Mouse (Mus musculus) gastrocnemius, postnatal 14 days (tissue): ENCODE results near the gene Arl5c. TPM values are rescaled to one million over a fixed set of nuclear protein-coding genes. Genes with fewer than 3 reads are reported as not detected.
A peak's percentile ranks its signal among the peaks of the same experiment; 100 is the strongest.

Source experiments
- DNase-seq: peaks from one replicate; pipeline ENCODE4 v3.0.0; 2021; ENCODE audit warnings: mixed read lengths
- intact Hi-C: fragments of 180-260 bp; cut with DNase I; formaldehyde crosslinking; loops from one replicate; pipeline ENCODE4 v1.15.1; 2025; ENCODE audit warnings: low total_unique reads
- long read RNA-seq, 2 experiments: library from polyadenylated mRNA; stranded (forward); transcript quantifications; one replicate each; pipeline ENCODE4 v2.0.0; 2021
- total RNA-seq, 2 experiments: library from RNA; stranded (reverse); gene quantifications; 2 replicates each; pipeline ENCODE4 v1.2.3; 2021

The Arl5c gene
- under 1 TPM; 0.64 to 0.75 TPM for total RNA-seq
- long read RNA-seq, experiment 1, result 0 reads
- long read RNA-seq, experiment 2, result 0 reads

DNA sequence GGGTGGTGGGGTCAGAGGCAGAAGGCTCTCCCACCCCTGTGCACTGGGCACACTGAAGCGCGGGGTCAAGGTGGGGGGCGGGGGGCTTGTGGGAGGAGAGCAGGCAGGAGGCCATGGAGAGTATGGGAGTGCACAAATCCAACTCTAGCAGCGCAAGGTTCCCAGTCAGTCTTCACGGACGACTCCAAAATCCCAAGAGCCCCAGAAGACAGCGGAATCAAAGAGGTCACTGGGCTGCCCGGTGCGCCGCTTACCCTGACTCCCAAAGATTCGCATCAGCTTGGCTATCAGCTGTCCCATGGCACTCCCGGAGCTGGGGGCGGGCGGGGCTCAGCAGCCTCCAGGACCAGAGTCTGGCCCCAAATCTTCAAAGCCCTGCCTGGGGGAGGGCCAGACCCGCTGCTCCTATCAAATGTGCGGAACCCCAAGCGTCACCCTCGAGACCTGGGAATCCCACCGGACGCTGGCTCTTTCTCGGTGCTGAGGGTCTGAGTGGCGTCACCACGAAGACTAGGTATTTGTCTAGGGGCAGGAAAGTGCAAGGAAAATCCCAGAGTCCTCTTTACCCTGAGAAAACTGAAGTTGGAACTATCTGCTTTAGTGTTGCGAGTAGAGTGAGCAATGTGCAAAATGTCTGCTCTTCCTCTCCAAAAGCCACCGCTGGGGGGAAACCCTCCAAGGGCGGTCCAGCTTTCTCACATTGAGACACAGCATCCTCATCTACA lies at the start of gene Arl5c:
Arl5c (minus strand) TSS at position 618 of the 725 bp plus-strand sequence.
- DNase-seq, result peak; percentile 69
- intact Hi-C loops, result no loop called here

DNA sequence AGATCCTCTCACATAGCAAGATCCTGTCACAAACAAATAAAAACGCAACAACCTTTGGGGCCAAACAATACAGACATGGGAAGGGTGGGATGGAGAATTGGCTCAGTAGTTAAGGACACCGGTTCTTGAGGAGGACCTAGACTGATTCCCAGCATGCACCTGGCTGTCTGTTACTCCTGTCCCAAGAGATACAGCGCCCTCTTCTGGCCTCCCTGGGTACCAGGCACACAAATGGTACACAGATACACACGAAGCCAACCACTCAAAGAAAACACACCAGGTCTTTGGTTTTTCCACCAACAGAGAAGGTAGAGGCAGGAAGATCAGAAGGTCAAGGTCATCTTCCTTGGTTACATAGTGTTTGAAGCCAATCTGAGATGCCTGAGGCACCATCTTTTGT lies 49.6 kb upstream of the Arl5c start:
- no peak for DNase-seq
- intact Hi-C loops, result no loop called here

DNA sequence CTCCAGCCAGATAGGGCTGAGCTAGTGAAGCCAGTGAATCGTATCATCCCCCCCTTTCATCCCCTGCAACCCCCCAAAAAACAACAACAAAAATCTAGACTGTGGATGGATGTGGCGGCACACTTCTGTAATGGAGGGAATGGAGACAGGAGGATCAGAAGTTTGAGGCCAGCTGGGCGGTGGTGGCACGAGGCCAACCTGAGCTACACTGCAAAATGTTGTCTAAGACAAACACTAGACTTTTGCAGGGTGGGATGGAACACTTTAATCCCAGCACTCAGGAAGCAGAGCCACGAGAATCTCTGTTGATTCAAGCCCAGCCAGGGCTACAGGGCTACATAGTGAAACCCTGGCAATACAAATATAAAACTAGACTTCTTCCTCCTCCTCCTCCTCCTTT lies 48.1 kb upstream of the Arl5c start:
- intact Hi-C loops, result no loop called here
- DNase-seq, result no peak

DNA sequence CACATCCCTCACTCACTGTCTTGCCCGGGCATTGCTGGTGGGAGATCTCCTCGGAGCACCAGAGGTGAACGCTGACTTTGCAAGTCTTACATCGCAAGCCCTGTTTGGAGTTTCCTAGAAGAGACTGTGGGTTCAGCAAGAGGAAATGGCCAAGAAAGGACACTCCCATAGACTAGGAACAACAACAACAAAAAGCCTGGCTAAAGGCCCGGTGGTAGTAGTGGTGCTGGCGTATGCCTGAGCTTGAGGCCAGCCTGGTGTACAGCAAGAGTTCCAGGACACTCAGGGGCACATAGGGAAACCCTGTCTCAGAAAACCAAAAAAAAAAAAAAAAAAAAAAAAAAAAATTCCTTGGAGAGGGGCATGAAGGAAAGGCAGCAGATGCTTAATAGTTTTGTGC lies 46.8 kb upstream of the Arl5c start:
- intact Hi-C loops, result no loop called here
- no peak for DNase-seq

DNA sequence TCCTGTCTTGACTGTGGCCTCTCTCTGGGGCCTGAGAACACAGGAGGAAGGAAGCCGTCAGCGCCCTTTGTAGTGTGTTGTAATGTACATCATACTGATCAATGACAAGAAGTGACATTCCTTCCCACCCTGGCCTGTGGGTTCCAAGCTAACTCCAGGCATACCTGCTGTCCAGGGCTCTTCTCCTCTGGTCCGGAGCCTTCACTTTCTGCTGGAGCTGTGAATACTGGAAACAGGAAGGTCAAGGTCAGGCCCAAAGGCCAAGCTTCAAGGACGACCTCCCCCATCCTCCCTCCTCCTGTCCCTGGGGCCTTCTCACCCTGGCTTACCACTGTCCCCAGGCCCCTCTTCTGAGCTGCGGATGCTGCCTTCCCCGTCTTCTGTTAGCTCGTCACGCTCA lies 45.0 kb upstream of the Arl5c start:
- intact Hi-C loops, result no loop called here
- no peak for DNase-seq

DNA sequence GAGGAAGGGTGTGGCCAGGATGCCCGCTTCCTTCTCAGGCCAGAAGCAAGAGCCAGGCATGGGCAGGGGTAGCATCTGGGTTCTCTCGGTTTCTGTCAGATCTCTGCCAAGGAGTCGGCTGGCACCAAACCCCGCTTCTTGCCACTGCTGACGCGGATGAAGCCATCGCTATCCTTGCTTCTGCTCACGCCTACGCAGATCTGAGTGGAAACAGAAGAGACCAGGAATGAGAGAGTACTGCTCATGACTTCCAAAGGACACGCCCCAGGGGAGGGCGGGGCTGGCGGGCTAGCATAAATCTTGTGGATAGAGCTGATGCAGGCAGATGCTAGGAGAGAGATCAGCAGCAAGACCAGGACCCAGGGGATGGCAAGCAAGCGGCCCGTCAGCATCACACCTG lies 41.9 kb upstream of the Arl5c start:
- intact Hi-C loops, result loop anchor here (10.0 kb wide), 1 partner anchor 107 kb away; no protein-coding TSS in a partner anchor
- no peak for DNase-seq

DNA sequence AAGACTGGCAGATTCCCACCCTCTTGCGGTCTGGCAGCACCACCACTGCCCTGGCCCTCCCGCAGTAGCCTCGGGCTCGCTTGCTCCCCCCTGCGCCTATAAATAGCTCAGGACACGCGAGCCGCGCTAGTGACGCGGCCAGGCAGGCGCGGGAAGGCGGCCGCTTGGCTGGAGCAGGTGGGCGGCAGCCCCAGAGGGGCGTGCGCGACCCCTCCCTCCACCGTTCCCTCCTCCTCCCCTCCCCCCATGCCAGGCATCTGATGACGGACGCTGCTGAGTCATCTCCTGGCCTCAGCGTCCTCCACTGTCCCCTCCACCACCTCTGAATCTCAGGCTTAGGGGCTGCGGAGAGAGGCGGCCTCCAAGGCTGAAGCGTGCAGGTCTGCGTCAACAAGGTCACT lies 40.0 kb upstream of the Arl5c start:
- intact Hi-C loops, result loop anchor here (2.0 to 10.0 kb wide), 2 partner anchors 39 to 109 kb away; no protein-coding TSS in a partner anchor
- DNase-seq, result peak; percentile 54

DNA sequence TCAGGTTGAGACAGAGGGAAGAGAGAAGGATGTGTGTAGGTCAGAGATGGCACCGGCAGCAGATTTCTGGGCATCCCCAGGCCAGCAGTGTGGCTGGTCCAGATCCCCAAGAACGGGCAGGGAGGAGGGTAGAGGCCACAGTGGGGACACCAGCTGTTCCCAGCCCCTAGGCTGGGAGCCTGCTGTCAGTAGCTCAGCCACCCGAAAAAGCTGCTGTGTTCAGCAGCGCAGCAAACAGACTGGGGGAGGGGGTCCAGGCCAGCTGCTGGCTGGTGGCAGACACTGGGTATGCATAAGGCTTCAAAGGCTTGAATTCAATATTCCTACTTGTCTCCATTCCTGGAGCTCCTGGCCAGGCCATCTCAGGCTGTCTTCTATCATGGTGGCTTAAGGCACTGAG lies 38.9 kb upstream of the Arl5c start:
- no peak for DNase-seq
- intact Hi-C loops, result loop anchor here (2.0 to 10.0 kb wide), 2 partner anchors 40 to 110 kb away; no protein-coding TSS in a partner anchor

DNA sequence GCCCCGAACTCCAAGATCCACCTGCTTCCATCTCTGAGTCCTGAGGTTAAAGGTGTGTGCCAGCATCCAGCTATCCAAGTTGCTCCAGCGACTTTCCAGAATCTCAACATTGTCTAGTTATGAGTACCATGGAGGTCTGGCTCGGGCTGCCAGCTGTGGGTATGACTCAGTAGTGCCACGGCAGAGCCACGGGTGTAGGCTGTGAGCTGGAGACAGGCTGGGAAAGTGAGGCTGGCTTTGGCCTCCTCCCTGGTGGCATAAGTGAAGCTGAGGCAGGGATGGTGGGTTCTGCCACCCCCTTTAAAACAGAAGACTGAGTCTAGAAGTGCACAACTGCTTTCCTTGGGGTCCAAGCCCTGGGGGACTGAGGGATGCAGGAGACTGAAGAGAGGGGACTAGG lies 38.1 kb upstream of the Arl5c start:
- DNase-seq, result no peak
- intact Hi-C loops, result loop anchor here (2.0 to 10.0 kb wide), 2 partner anchors 41 to 111 kb away; no protein-coding TSS in a partner anchor

DNA sequence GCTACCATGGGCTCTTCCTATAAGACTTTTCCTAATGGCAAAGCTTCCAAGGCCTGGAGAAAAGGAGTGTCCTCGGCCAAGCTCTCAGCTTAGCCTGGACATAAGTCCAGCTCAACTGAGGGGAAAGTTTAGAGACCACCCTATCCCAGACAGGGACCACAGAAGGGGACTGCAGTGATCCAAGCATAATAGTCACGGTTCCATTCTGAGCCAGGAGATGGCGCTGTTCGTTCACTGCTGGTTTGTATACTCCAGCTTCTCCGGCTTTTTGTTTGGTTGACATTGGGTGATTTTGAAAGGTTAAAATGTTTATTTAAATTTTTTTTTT lies 35.4 kb upstream of the Arl5c start:
- peak; percentile 69 for DNase-seq
- intact Hi-C loops, result loop anchor here (10.0 kb wide), 1 partner anchor 113 kb away; no protein-coding TSS in a partner anchor

DNA sequence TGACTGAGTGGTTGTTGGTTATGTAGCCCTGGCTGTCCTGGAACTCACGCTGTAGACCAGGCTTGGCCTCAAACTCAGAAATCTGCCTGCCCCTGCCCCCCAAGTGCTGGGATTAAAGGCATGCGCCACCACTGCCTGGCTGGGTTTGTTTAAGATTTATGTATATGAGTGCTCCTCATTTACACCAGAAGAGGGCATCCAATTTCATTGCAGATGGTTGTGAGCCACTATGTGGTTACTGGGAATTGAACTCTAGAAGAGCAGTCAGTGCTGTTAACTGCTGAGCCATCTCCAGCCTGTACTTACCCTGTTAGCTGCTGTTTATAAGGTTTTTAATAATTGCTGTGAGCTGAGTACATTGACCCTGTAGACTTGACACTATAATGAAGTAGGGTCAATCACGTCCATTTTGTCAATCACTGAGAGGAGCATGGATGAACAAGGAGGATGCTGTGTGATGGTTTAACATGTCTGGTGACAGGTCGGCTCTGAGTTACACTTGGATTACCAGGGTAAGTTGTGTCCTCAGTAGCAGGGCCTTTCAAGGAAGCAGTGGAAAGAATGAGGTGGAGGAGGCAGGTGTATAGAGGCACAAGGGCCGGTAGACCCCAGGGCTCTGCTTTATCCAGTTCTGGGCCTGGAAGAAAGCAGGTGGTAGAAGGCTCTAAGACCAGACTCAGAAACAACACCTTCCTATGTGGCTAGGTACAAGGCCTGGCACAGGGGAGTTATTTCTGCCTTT lies 34.9 kb upstream of the Arl5c start:
- intact Hi-C loops, result loop anchor here (10.0 kb wide), 1 partner anchor 114 kb away; no protein-coding TSS in a partner anchor
- DNase-seq, result no peak

DNA sequence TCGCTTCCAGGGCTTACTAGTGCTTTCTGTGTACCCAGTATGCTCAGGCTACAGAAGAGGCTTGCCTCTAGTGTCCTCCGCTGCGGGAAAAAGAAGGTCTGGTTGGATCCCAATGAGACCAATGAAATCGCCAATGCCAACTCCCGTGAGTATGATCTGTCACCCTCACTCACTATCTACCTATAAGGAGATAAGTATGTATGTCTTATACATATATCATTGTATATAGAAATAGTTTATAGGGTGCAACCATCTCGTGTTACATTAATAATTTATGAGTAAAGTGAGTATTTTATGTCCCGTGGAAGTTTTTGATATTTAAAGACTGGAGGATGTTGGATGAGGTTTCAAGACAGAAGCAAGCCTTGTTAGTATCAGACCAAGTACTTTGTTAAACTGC lies 31.8 kb upstream of the Arl5c start:
- intact Hi-C loops, result no loop called here
- DNase-seq, result no peak

DNA sequence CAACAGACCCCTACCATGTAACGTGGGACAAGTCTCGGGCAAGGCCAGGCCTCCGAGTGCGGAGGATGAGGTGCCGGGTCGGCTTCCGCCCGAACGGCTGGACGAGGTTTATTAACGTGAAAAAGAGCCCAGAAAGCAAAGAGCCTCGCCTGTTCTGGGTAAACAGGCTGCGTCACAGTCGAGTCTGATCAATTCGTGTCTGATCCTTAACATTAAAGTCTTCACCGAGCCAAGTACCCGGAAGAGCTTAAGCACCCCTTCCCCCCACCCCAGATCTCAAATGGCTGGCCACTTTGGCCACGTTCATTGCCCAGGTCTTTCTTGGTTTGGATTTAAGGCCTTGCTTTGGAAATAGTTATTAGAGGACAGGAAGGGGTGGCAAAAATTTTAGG lies 31.3 kb upstream of the Arl5c start:
- no peak for DNase-seq
- intact Hi-C loops, result no loop called here

DNA sequence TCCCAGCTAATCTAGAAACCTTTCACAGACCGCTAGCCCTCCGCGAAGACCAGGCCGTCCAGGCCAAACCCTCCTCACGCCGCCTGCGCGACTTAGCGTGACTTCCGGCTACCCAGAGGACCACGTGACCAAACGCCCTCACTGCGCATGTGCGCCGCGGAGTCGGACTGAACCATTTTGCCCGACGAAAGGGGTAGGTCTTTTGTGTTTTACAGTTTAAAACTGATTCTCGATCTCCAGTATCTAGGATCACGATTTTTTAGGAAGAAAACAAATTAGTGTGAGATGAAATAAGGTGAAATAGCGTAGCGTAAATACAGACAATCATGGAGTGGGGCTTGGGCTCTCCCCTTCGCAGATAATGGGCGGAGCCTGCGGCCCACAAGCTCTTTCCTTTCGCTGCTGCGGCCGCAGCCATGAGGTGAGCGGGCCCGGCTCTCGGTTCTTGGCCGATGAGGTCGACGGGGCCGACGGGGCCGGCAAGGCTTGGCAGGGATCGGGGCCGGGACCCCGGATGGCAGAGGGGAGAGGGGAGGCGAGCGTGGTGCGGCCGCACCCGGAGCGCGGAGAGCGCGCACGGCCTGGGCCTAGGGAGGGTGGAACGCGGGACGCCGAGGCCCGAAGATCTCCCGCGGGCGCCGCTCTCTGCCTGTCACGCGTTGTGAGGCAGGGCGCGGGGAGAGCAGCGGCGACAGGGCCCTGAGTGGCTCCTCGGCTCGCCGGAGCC lies 30.8 kb upstream of the Arl5c start, which contains the start of gene Rpl19:
Rpl19 (plus strand) TSS at position 141 of the 727 bp plus-strand sequence.
- DNase-seq, result peak; percentile 94
- intact Hi-C loops, result no loop called here

DNA sequence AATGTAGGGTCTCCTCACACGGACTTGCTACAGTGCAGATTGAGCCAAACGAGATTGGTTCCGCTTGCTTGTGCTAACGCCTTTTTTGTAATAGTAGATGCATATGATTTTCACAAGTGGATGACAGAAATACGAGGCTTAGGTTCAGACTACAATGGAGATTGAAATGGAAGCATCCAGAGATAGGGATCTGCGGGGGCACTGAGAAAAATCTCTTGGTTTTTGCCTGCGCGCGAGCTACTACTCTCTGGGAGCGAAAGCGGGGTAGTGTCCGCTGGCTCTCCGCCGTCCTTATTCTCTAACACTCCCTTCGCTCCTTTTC lies 30.2 kb upstream of the Arl5c start:
- no peak for DNase-seq
- intact Hi-C loops, result no loop called here

DNA sequence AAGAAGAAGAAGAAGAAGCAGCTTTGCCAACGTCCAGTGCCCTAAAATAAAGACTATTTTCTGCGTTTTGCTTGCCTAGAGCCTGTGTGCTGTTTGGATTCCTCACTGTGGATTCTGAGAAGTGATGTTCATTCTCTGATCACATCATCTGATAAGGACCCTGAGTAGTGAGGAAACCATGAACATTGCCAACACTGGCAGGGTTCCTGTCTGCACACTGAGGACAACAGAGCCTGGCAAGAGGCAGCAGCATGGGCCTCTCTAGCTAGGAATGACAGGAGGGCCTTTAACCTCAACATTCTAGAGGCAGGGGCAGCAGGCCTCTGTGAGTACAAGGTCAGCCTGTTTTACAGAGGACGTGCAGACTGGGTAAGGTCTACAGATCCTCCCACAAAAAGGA lies 28.5 kb upstream of the Arl5c start:
- intact Hi-C loops, result no loop called here
- no peak for DNase-seq

DNA sequence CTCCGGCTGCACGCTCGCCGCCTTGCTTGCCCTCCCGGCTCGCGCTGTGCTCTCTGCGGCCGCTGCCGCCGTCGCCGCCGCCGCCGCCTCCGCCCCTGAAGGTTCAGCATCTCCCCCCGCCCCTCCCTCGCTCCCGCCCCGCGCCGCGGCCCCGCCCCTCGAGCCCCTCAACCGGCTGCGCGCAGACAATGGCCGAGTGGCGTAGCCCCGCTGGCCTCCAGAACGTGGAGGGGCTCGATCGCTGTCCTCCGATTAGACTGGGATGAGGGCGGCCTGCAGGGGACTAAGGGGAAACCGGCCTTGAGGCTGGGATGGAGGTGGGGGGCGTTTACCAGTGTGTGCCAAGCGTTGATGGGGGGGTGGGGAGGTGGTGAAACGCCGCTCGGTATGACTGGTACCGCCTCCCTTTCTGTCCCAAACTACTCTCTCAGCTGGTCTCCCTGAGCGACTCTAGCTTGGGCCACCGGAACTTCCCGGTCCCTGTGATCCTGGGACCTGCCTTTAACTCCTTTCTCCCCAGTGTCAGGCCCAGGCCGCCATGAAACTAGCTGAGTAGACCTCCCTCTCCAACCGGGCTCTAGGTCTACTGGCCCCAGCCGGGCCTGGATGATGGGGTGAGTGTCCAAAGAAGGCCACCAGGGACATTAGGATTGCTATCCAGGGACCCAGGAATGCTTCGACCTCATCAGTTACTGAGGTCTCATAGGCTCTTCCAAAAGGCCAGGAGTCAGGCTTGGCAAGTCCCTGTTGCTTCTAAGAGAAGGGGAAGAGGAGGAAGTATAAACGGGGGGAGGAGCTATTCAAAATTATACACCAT lies 26.8 kb upstream of the Arl5c start, which contains the start of gene Cacnb1:
Cacnb1 (minus strand) TSS at position 480 of the 817 bp plus-strand sequence.
- intact Hi-C loops, result no loop called here
- DNase-seq, result peak; percentile 75

DNA sequence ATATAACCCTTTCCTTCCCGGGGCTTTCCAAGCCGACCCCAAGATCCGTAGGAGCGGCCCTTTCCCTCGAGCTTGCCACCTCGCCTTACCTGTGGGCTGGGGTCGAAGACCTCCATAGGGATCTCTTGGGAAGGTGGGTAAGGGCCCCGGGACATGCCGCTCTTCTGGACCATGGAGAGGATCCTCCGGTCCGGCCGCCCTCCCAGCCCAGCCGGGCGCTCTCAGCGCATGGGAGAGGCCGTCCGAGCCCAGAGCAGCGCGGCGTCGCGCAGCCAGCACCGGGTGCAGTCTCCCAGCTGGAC lies 26.2 kb upstream of the Arl5c start:
- intact Hi-C loops, result no loop called here
- DNase-seq, result no peak

DNA sequence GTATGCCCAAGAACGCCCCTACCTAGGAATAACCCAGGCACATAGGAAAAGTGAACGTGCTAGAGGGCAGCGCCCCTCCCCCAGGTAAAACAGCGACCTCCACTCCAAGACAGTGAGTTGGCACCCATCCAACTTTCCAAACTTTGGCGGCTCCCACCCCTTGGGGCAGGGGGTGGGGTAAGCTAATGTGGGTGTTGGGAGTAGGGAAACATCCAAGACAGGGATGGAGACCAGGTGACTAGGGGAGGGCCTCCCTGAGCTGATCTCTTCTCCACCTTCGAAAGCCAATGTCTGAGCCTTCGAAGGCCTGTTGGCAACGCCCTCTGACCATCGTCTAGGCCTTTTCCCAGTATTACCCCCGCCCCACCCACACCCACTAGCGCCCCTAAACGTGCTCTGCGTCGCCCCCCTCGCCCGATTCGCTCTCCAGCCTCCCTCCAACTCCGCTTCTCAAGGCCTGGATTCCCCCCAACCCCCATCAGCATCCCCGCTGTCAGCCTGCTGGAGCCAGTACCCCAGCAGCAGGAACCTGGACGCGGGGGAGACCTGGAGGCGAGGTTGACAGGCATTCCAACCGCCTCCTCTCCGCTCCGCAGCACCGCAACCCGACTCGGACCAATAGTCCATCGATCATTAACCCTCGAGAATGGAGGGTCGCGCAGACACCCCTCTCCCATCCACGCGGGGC lies 25.7 kb upstream of the Arl5c start:
- intact Hi-C loops, result no loop called here
- peak; percentile 50 for DNase-seq
